Mouse (Mus musculus): Measurements from ENCODE around the gene Abi3bp.
A peak's percentile ranks its signal among the peaks of the same experiment; 100 is the strongest.

The Abi3bp gene

DNA sequence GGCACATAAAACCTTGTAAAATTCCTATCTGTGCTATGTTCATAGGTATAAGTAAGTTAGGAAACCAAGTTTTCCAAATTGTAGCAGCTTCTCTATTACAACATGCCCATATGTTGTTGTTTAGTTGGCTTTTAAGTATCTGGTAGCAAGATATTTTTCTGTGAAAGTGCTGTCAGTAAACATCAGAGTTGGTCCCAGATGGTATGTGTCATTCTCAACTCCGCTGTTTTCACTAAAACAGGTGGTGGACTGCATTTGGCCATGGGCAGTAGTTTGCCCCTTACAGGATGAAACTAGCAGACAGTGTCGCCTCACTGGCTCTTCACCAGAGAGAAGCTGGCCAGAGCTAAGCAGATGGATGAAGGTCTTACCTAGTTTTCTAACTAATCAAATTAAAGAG is 26.3 kb downstream of the Abi3bp start:
- no peak for DNase-seq (ENCODE audit: low spot score in 2 of 2)

DNA sequence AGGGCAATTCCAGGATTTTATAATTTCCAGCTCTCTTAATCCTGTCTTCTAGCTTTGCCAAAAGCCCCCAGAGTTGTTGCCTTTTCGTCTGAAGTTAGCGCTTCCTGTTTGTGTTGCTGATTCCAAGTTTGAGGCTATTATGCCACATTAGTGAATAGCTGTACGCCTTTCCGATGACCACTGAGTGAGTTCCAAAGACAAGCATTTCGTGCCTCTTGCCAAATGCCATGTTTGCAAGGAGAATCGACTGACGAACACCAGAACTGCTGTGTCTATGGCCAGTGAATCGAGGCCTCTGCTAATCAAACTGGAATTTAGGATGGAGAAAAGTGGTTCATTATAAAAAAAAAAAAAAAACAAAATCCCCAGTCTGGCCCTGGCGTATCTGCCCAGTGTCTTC is 40.3 kb downstream of the Abi3bp start:
- DNase-seq (ENCODE audit: low spot score in 2 of 2): no peak

DNA sequence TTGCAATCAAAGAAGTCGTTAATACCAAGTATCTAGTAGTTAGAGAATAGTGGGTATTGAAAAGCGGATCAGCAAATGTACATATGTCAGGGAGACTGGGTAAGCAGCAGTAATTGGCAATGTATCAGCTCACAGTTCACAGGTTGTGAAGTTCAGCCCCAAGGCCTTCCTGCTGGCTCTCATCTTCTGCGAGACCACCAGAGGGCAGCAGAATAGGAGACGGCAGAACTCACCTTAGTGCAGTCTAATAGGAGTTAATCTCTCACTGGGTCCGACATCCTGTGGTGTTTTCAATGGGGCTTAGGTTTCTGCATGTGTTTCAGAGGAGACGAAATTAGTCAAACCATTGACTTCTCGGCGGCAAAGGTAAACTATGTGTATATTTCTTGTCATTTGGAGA is 46.7 kb downstream of the Abi3bp start:
- DNase-seq (ENCODE audit: low spot score in 2 of 2): no peak

DNA sequence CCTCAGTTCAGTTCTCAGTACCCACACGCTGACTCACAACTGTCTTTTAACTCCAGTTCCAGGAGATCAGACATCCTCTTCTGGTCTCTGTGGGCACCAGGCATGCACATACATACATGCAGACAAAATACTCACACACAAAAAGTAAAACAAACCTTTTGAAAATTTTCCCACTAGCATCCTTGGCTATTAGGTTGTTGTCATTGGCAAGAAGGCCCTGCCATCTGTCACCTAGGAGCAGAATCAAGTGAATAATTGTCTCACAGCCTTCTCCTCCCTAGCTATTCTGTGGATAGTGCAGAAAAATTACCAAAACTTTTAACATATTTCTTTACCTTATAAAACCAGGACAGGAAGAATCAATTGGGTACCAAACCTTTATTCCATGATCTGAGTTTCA is 48.8 kb downstream of the Abi3bp start:
- no peak for DNase-seq (ENCODE audit: low spot score in 2 of 2)

- no peak for DNase-seq (ENCODE audit: low spot score in 2 of 2)
These were observed 50.5 kb downstream of the Abi3bp start for GRCm38 (mm10) chr16:56528079-56528688.

DNA sequence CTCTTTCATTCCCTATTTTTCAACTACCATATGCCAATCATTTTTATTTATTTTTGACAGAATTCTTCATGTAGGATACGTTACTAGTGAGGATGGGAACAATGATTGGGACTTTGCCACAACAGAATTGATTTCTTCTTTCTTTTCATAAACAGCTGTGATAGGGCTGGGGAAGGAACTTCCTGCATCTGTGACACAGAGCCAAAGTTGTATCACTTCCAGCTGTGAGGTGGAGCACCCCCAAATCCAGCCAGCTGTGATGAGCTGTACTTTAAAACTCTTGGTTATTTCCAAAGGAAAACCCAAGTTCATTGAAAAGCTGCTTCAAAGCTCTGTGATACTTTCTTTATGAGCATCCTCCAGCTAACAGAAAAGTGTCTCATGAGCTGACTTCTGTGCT is 101.9 kb downstream of the Abi3bp start:
- no peak for DNase-seq (ENCODE audit: low spot score in 2 of 2)

DNA sequence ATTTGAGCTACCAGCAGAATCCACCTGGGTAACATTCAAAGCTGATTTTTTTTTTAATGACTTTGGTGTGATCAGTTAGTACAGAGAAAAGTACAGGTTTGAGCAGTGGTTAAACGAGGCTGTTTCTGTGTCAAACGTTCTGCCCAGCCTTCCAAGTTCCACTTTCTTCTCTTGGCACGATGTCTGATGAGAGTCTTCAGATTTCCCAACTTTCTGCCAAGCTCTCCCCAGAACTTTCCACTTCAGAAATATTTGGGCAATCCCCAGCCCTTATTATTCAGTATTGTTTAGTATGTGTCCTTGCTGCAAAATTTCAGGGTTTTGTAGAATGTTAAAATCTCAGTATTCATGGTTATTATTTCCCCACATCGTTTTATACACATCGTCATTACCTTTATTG is 115.9 kb downstream of the Abi3bp start:
- DNase-seq (ENCODE audit: low spot score in 2 of 2): no peak

DNA sequence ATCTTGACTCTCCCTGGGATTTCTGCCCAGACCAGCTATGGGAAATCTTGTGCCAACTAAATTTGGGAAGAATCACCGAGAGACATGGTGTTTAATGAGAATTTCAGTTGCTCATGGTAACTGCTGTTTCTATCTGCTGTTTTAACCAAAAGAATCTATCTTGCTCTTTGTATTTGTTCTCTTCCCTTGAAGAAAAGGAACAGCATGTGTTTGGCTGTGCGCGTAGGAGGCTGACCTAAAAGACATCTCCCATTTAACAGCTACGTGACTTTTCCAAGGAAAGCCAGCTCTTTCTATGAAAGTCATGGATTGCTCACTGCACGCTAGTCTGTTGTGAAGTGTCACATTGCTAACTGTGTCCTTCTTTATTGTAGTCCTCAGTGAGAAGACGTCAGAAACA is 117.2 kb downstream of the Abi3bp start:
- peak; percentile 12 to 39 for DNase-seq (ENCODE audit: low spot score in 2 of 2)

DNA sequence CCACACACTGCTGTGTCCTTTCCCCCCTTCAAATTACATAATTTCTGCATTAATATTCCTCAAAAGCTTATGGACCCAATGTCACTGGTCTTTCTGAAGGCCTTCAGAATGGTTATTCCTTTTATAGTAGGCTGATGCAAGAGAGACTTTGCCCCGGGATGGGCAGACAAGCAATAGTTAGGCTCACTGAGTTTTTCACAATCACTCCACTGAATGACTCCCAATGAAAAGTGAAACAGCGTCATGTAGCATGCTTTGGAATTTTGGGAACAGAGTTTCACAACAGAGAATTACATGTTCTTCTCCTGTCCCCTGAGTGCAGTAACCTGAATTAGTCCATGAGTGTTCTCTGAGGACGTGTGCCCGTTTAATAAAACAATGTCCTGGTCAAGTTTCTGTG is 120.7 kb downstream of the Abi3bp start:
- DNase-seq (ENCODE audit: low spot score in 2 of 2): no peak

DNA sequence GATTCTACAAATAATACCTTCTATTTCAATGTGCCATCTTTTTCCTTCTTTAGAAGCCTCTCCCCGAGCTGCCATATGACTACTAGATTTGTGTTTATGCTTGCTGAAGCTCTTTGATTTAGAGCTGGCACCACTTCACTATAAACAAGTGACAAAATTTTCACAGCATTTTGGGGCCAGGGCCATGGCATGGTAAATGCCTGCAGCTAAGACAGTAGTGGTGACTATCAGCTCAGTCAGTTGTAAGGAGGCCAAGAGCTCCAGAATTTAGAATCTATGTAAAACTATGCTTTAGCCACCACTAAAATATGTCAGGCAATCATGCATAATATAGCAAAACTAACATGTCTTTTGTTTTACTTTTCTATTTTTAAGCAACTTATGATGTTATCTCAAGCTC is 124.7 kb downstream of the Abi3bp start:
- peak in 1 of 2 experiments; percentile 11 for DNase-seq (ENCODE audit: low spot score in 2 of 2)

GRCm38 (mm10) chr16:56610572-56610971 is 132.9 kb downstream of the Abi3bp start:
- no peak for DNase-seq (ENCODE audit: low spot score in 2 of 2)

DNA sequence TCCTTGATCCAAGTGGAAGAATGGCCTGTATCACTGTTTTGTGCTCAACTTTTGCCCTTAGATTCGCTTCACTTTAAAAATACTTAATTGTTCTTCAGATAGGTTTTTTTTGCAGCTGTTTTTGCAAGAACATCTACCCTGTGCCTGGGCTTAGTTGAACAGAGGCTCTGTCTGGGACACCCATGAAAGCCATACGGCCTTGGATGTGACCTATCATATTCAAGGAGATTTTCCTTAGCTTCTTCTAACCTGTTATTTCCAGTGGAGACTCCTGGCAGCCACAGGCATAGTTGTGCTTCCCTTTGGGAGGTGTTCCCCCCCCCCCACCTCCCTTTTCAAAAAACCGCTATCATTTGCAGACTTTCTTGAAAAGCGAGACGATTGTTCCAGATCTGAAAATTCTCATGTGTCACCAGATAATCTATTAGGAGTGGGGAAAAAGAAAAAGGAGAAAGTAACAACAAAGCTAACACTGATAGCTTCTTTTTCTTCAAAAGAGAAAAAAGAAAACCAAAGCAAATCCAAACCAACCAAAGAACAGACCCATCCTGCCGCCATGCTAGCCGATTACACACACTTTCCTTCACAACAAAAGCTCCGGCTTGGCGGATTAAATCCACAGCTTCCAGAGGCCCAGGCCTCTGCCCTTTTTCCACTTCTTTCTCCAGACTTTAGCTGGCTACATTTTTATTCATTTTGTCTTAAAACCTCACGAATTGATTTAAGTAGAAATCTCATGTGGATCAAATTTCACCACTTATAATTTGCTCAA is 133.6 kb downstream of the Abi3bp start:
- no peak for DNase-seq (ENCODE audit: low spot score in 2 of 2)

DNA sequence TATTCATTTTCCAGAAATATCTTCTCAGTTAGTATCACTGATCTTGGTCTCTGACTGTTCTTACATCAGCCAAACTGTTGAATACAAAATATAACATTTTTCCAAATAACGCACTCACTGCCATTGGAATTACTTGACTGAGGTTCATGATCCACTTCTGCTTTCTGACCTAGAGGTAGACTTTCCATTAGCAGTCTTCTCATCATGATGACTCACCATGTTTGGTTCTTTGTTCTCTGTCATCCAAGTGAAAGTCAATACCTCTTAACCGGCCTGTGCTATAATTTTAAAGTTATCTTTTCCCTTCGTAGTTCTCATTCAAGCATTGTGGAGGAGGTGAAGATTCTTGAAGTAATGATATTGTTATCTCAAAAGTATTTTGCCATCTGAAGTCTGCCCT is 160.9 kb downstream of the Abi3bp start:
- no peak for DNase-seq (ENCODE audit: low spot score in 2 of 2)

DNA sequence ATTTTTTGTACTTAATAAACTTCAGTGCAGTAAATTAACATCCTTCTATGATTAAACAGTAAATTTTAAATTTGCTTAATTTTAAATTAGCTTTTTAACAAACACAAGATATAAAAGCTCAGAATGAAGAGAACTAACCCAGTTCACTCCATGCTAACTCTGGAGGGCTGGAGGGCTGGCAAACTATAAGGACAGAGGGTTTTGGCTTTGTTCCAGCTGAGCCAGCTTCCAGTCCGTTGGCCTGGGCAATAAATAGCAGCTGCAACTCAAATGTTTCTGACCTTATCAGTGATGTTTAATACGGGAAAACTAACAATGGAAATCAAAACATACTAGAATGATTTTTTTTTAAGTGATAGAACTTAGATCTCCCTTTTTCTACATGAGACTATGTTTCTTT is 167.6 kb downstream of the Abi3bp start:
- DNase-seq (ENCODE audit: low spot score in 2 of 2): no peak

- no peak for DNase-seq (ENCODE audit: low spot score in 2 of 2)
These were observed 168.9 kb downstream of the Abi3bp start for GRCm38 (mm10) chr16:56646382-56647172.

- no peak for DNase-seq (ENCODE audit: low spot score in 2 of 2)
These were observed 177.7 kb downstream of the Abi3bp start for GRCm38 (mm10) chr16:56655193-56655910.

DNA sequence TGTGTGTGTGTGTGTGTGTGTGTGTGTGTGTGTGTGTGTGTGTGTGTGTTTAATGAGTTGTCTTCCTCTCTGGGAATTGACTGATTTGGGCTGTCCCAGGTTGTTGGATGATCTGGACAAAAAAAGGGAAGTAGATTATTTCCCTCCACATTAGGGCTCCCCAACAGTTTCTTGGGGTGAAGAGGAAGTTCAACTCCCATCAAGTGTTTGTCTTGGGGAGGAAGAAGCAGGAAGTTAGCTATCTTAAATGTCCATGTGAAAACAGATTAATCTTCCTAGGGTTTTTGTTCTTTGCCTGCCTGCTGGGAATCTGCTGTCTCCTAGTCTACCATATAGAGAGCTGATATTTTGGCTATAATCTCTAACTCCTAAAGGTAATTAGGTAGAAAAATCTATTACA is 181.2 kb downstream of the Abi3bp start:
- no peak for DNase-seq (ENCODE audit: low spot score in 2 of 2)

GRCm38 (mm10) chr16:56669520-56669919 is 191.8 kb downstream of the Abi3bp start:
- no peak for DNase-seq (ENCODE audit: low spot score in 2 of 2)

- no peak for DNase-seq (ENCODE audit: low spot score in 2 of 2)
These were observed 193.3 kb downstream of the Abi3bp start for GRCm38 (mm10) chr16:56670941-56671340.

- no peak for DNase-seq (ENCODE audit: low spot score in 2 of 2)
These were observed 195.7 kb downstream of the Abi3bp start for GRCm38 (mm10) chr16:56673420-56673819.

GRCm38 (mm10) chr16:56677146-56677545 is 199.5 kb downstream of the Abi3bp start:
- DNase-seq (ENCODE audit: low spot score in 2 of 2): peak; percentile 21 to 63

DNA sequence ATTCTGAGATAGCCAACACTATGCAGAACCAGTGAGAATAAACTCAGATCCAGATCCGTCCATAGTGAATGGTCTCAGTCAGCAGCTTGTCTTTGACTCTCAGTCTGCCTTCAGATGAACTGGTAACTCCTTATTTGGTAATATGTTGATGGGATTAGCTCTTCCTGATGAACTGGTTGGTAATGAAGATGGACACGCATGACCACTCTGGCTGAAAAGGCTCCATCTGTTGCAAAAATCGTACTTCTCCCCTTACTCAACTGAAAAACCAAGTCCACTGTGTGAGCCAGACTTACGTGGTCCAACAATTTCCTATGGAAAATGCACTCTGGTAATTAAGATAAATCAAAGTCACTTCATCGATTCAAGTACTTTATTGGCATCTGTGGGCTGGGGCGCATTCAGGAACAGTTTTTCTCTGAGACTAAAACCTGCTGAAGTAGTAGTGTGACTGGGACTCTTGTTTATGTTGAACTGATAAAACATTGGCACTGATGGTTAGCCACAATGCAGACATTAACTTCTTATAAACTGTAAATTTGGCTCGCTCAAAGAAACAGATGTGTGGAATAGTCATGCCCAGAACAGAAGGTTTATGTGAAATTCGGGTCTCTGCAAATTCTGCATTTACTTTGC is 203.4 kb downstream of the Abi3bp start:
- no peak for DNase-seq (ENCODE audit: low spot score in 2 of 2)

All from frontal cortex, postnatal 36 days (tissue).